Mouse (Mus musculus) forebrain, embryonic 14.5 days (tissue): ENCODE data around the gene Tcl1b4. TPM values are rescaled to one million over a fixed set of nuclear protein-coding genes. Genes with fewer than 3 reads are reported as not detected.
"Not testable (repeated sequence)": the region's sequence is repeated elsewhere in the genome, so short reads cannot be mapped to it uniquely, and the experiment has no call there.

Experiments
- ATAC-seq: fragments of 200-750 bp; cut with Nextera tagmentation; 2 replicates; pipeline ENCODE4 v1.8.0; 2017; ENCODE audit warnings: mild to moderate bottlenecking, moderate library complexity
- DNase-seq: peaks from one replicate; pipeline ENCODE4 v3.0.0-alpha.2; 2015; ENCODE audit warnings: low spot score
- H3K27ac ChIP-seq: fragments of 300-500 bp; sonication (generic); 2 replicates; pipeline ENCODE4 v1.5.1; 2014; ENCODE audit warnings: low read depth, mild to moderate bottlenecking, control low read depth, low read length, moderate library complexity
- H3K27me3 ChIP-seq: fragments of 300-500 bp; sonication (generic); replicated peaks from 2 replicates; pipeline ENCODE4 v1.6.1; 2014; ENCODE audit warnings: low read length, control low read depth, mixed read lengths; ENCODE audit not compliant: control insufficient read depth, insufficient read depth
- H3K36me3 ChIP-seq: fragments of 300-500 bp; sonication (generic); 2 replicates; pipeline ENCODE4 v1.6.1; 2014; ENCODE audit warnings: low read length, control low read depth; ENCODE audit not compliant: control insufficient read depth, insufficient read depth
- H3K4me1 ChIP-seq: fragments of 300-500 bp; sonication (generic); 2 replicates; pipeline ENCODE4 v1.6.1; 2014; ENCODE audit warnings: antibody characterized with exemption, low read length, control low read depth; ENCODE audit not compliant: control insufficient read depth, insufficient read depth
- H3K4me2 ChIP-seq: fragments of 300-500 bp; sonication (generic); 2 replicates; pipeline ENCODE4 v1.6.1; 2014; ENCODE audit warnings: mild to moderate bottlenecking, control low read depth, low read length
- H3K4me3 ChIP-seq: fragments of 300-500 bp; sonication (generic); 2 replicates; pipeline ENCODE4 v1.5.1; 2014; ENCODE audit warnings: low read depth, low read length, control low read depth
- H3K9ac ChIP-seq: fragments of 300-500 bp; sonication (generic); 2 replicates; pipeline ENCODE4 v1.6.1; 2014; ENCODE audit warnings: mild to moderate bottlenecking, low read length, control low read depth, moderate library complexity
- H3K9me3 ChIP-seq: fragments of 300-500 bp; sonication (generic); replicated peaks from 2 replicates; pipeline ENCODE4 v1.6.1; 2016; ENCODE audit warnings: low read length, control low read depth, mixed read lengths; ENCODE audit not compliant: control insufficient read depth
- WGBS: fragments of 180-500 bp; shearing (Covaris S2); extraction: QIAGEN DNeasy Blood & Tissue Kit; methylation state at CpG from one replicate; pipeline ENCODE4 v1.1.7; 2014; 5-methylcytosine and 5-hydroxymethylcytosine counted together
- polyA plus RNA-seq: library from polyadenylated mRNA; unstranded; fragments of >200 nt; fragmentation: Nextera tagmentation; extraction: Ambion mirVana; gene quantifications from 2 replicates; pipeline ENCODE4 v1.2.1, GENCODE M21; 2014

The Tcl1b4 gene
- polyA plus RNA-seq, 1 experiment from 2014 or later = not detected

GRCm38 (mm10) chr12:105188980-105189379 lies 12.8 kb upstream of the Tcl1b4 start:
- 55% methylated on average over 2 of the region's 2 CpGs for WGBS
- H3K9ac ChIP-seq, H3K4me3 ChIP-seq, H3K27ac ChIP-seq, H3K9me3 ChIP-seq, H3K4me1 ChIP-seq, H3K4me2 ChIP-seq, DNase-seq, H3K36me3 ChIP-seq, H3K27me3 ChIP-seq, ATAC-seq: not testable (repeated sequence)

- not testable (repeated sequence) for H3K27ac ChIP-seq, H3K4me1 ChIP-seq, H3K4me2 ChIP-seq, H3K9ac ChIP-seq, H3K4me3 ChIP-seq, H3K36me3 ChIP-seq, ATAC-seq, DNase-seq, H3K9me3 ChIP-seq, H3K27me3 ChIP-seq
- WGBS = 94% methylated on average over 6 of the region's 6 CpGs
Observed at GRCm38 (mm10) chr12:105190743-105191142, 11.0 kb upstream of the Tcl1b4 start, which contains the start of gene Tcl1b3. TSS of gene Tcl1b3 (plus strand) at chr12:105191043.

DNA sequence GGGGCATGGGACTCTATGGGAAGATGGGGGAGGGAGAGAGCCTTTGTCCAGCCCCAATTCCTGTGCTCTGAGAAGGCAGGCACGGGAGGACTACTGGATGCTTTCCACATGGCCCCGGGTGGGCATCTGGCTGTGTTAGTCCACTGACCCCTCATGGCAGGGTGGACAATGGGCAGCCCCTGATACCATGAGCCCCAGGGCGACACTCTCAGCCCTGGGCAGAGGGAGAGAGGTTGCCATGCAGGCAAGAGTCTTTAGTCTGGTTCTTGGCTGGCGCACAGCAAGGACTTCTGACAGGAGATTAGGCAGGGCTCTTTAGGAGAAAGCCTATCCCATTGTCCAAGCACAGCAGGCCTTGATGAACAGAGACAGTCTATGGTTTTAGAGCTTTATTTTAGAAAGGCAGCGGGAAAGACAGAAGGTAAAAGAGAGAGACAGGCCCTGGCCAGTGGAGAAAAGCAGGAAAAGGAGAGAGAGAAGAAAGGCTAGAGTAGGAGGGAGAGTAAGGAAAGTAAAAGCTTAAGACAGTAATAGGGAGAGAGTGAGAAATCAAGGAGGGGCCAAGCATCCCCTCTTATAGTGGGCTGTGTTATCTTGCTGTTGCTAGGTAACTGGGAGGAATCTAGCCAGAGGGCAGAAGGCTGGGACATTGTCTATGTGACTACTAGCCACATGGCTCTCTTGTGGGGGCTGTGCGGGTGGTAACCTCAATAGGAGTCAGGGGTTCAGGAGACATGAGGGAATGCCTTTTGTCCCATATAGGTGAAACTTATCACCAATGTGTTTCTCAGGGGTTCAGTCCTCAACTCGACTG lies 1.9 kb upstream of the Tcl1b4 start:
- H3K9me3 ChIP-seq, ATAC-seq, H3K36me3 ChIP-seq, H3K27me3 ChIP-seq, H3K9ac ChIP-seq, H3K27ac ChIP-seq, H3K4me1 ChIP-seq, DNase-seq, H3K4me3 ChIP-seq, H3K4me2 ChIP-seq: not testable (repeated sequence)
- 14% methylated on average over 7 of the region's 7 CpGs for WGBS

DNA sequence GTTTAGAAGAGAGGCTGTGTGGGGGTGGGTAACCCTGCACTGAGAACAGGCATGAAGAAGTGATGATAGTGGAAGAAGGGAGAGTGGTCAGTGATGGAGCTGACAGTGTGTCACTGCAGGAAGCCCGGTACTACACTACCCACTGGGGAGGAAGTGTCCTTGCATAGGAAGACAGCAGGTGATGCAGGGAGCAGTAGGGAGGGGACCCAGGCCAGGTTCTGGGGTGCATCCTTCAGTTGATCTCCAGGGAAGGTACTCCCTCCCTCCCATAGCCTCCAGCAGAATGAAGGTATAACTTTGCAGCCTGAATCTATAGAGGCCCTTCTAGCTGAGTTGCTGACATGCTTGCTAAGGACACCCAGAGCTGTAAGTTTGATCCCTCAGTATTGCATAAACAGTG lies 5.3 kb downstream of the Tcl1b4 start:
- no peaks in the 10 kb centered on the region for H3K27me3 ChIP-seq
- DNase-seq (no peak), ATAC-seq (no peak)
- no peaks in the 10 kb centered on the region for H3K36me3 ChIP-seq
- H3K4me1 ChIP-seq = no peaks in the 10 kb centered on the region
- H3K4me3 ChIP-seq = no peak overlapping the region
- WGBS = 94% methylated on average over 1 of the region's 1 CpGs
- H3K9me3 ChIP-seq = no peaks in the 10 kb centered on the region
- H3K27ac ChIP-seq = no peak overlapping the region
- H3K9ac ChIP-seq = no peak overlapping the region
- H3K4me2 ChIP-seq = no peak overlapping the region

GRCm38 (mm10) chr12:105208441-105208840 lies 6.7 kb downstream of the Tcl1b4 start:
- ATAC-seq = no peak
- 100% methylated on average over 1 of the region's 1 CpGs for WGBS
- no peak overlapping the region for H3K4me2 ChIP-seq
- H3K4me1 ChIP-seq = no peaks in the 10 kb centered on the region
- no peaks in the 10 kb centered on the region for H3K27me3 ChIP-seq
- H3K9me3 ChIP-seq = no peaks in the 10 kb centered on the region
- H3K9ac ChIP-seq = no peak overlapping the region
- H3K27ac ChIP-seq = no peak overlapping the region
- DNase-seq = no peak
- no peak overlapping the region for H3K4me3 ChIP-seq
- H3K36me3 ChIP-seq = no peaks in the 10 kb centered on the region

GRCm38 (mm10) chr12:105209231-105209630 lies 7.5 kb downstream of the Tcl1b4 start:
- WGBS = 89% methylated on average over 7 of the region's 7 CpGs
- Histone ChIP-seq H3K9ac (no peak overlapping the region), H3K4me3 (no peak overlapping the region), H3K27me3 (no peaks in the 10 kb centered on the region), H3K4me2 (no peak overlapping the region), H3K36me3 (no peaks in the 10 kb centered on the region), H3K27ac (no peak overlapping the region), H3K4me1 (no peaks in the 10 kb centered on the region), H3K9me3 (no peaks in the 10 kb centered on the region)
- DNase-seq (no peak), ATAC-seq (no peak)

DNA sequence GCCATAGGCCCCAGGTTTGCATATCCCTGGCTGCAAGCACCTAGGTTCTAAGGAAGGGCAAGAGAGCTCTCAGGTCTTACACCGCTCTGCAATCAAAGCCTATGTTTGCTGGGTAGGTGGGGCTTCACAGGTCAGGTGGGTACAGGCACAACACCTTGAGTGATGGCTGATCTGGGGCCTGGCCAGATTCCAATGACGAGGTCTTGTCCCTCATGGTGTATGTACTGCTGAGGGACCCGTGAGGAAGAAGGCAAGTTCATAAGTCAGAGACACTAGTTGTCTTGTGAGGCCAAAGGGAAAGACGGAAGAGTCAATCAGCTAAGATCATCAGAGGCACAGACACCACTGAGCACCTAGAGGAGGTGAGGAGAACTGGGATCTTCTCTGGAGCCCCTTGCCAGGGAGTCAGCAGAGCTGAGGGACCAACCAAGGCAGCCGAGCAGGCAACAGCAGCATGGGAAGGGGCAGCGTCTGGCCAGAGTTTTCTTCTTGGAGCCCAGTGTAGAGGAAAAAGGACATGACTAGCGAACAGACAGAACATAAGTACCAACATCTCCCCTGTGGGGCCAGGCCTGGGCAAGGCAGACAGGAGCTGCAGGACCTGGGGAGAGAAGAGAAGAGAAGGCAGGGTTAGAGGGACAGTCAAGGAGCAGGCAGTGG lies 15.5 kb downstream of the Tcl1b4 start:
- no peaks in the 10 kb centered on the region for H3K27me3 ChIP-seq
- ATAC-seq (no peak), DNase-seq (no peak)
- no peaks in the 10 kb centered on the region for H3K36me3 ChIP-seq
- H3K4me1 ChIP-seq = no peaks in the 10 kb centered on the region
- H3K4me2 ChIP-seq = no peak overlapping the region
- no peaks in the 10 kb centered on the region for H3K9me3 ChIP-seq
- no peak overlapping the region for H3K4me3 ChIP-seq
- no peak overlapping the region for H3K9ac ChIP-seq
- no peak overlapping the region for H3K27ac ChIP-seq
- 90% methylated on average over 7 of the region's 7 CpGs for WGBS

DNA sequence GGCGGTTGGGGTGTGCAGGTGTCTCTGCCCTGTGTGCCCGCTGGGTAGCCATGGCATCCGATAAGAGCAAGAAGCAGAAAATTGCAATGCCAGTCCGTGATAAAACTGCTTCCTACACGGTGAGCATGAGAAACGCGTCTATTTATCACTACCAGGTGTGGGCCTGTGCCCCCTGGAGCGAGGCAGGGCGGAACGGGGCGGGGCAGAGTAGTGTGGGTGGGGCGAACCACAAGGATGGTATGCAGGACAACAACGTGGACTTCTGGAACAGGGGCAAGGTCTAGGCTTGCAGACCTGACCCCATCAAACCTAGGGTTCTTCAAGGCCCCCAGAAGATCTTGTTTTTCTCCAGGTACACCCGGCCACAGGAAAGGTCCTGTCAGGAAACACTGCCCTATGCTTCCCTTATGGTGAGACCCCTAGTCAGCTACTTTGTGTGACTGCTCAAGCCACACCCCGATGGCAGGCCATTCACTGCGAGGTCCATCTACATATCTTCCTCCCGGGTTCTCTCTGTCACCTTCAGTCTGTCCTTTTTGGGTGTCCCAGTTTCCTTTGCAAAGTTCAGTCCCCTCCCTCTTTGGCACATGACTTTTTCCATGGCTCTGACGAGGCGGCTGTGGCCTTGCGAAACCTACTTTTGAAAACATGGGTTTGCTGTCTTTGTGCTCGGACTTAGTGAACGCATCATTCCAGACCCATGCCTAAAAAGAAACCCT lies 21.0 kb downstream of the Tcl1b4 start, which contains the start of gene Tcl1:
Gene Tcl1, minus strand, starts transcription at position 193 of the 719 bp plus-strand sequence.
- H3K9ac ChIP-seq = no peak within 1 kb of the TSS
- 93% methylated on average over 22 of the region's 22 CpGs for WGBS
- no peak within 1 kb of the TSS for H3K4me2 ChIP-seq
- H3K27ac ChIP-seq = no peak within 1 kb of the TSS
- no peaks in the 10 kb centered on the region for H3K27me3 ChIP-seq
- ATAC-seq (no peak), DNase-seq (no peak)
- no peak within 1 kb of the TSS for H3K4me3 ChIP-seq
- H3K36me3 ChIP-seq = no peaks in the 10 kb centered on the region
- no peaks in the 10 kb centered on the region for H3K4me1 ChIP-seq
- H3K9me3 ChIP-seq = no peaks in the 10 kb centered on the region
